Mouse (Mus musculus) 3T3-L1 (cell line): ENCODE measurements around the gene Cfap97d2.

Experiments used
- DNase-seq: peaks from one replicate; pipeline ENCODE4 v3.0.0-alpha.2; 2015; ENCODE audit warnings: low read depth, low spot score

The Cfap97d2 gene

GRCm38 (mm10) chr8:13705668-13706067, at the start of gene Cfap97d2:
Gene Cfap97d2, plus strand, starts transcription at chr8:13705889.
- DNase-seq: no peak

GRCm38 (mm10) chr8:13657479-13657878, 48.2 kb upstream of the Cfap97d2 start:
- DNase-seq: no peak

- DNase-seq: no peak
These were observed 45.4 kb upstream of the Cfap97d2 start for GRCm38 (mm10) chr8:13660323-13660722.

GRCm38 (mm10) chr8:13664711-13665210, 40.9 kb upstream of the Cfap97d2 start:
- DNase-seq: no peak

- no peak for DNase-seq
These were observed 40.2 kb upstream of the Cfap97d2 start for GRCm38 (mm10) chr8:13665538-13665937.

DNA sequence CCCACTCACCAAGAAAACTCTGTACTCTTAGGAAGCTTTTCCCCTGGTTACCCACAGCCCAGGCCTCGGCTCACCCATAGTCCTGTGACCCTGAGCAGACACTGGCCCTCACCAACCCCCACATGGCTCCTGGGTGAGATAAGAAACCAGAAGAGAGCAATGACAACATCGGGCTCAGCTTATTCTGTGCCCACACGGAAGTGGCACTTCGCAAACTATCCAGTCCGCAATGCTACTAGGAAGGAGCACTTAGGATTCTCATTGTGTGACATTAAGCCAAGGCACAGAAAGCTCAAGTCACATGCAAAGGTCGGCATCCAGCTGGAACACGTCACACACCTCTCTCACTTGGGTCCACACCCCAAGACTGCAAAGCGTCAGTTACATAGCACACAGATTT, 39.7 kb upstream of the Cfap97d2 start:
- DNase-seq: no peak

GRCm38 (mm10) chr8:13667917-13668316, 37.8 kb upstream of the Cfap97d2 start:
- DNase-seq: peak; percentile 67

GRCm38 (mm10) chr8:13668367-13668766, 37.3 kb upstream of the Cfap97d2 start:
- DNase-seq: peak; percentile 78

DNA sequence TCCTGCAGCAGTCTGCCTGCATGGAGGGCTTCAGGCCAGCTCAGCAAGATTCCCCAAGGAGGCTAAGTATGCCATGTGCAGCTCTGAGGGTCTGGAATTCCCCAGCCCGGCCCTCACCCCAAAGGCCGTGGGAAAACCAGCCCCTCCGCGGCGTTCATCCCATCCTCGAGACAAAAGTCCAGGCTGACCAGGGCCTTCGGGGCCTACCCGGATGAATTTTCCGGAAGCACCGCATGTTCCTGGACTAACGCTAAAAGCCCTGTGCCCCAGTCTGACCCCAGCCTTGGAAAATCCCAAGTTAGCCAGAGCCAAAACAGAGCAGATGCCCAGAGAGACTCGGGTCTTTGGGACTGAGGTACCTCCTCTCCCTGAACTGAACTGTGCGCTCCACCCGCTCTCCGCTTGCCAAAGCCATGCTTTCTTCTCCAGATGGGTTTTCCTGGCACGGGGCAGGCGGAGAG, 35.6 kb upstream of the Cfap97d2 start:
- DNase-seq: no peak

DNA sequence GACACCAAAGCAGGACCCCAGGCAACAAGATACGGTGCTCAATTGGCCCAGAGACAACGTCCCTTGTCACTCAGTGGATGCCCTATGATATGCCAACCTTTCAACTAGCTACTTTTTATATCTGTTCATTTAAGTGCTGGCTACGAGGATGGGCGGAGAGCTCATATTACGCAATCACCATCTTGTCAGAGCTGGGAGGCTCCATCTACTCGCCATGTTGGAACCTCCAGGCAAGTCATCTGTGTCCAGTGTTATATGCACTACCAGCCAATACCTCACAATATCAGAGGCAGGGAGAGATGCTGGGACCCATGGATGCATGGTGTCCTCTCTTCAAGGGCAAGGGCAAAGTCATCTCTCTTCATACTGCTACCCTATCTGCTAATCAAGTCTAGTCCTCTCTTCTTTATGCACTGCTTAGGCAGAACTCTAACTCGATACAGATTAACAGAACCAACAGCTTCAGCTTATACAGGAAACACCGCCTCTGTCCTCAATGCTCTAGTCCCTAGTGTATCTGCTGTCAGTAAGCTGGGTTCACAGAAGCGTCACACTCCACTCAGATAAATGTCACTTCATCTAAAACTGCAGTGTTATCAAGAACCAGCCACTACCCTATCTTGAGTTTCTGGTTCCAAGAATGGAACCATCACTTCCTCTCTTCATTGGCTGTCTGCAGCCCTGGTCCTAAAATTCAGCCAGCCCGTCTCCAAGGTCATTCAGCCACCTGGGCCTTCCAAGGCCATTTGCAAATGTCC, 34.3 kb upstream of the Cfap97d2 start:
- DNase-seq: no peak

GRCm38 (mm10) chr8:13673215-13673614, 32.5 kb upstream of the Cfap97d2 start:
- no peak for DNase-seq

GRCm38 (mm10) chr8:13674294-13675010, 31.2 kb upstream of the Cfap97d2 start:
- DNase-seq: peak; percentile 32

DNA sequence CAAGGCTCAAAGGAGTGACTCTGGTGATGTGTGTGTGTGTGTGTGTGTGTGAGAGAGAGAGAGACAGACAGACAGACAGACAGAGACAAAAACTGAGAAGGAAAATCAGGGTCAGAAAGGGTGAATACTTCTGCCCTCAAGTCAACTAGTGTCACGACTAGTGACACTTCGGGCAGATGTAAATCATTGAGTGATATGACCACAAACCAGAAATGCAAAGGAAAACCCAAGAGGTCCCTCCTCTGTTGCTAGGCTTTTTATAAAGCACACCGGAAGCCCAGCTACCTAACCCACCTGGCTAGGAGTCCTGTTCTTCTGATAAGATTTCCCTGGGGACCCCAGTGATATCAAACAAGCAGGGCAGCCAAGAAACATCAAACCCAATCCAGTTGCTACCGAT, 30.6 kb upstream of the Cfap97d2 start:
- no peak for DNase-seq

DNA sequence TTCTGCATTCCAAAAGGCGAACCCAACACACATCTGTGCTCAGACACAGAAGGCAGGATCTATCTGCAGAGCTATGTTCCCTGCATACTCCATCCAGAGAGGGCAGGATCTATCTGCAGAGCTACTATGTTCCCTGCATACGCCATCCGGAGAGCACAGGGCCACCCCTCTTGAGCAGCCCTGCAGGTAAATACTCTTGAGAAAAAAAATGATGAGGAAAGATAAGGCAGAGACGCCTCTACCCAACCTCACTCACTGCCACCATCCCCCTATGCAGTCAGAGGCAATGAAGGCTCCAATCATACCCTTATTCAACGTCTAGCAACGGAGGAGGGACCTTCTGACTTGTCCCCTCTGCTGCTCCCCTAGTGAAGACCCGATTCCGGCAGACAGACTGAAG, 30.2 kb upstream of the Cfap97d2 start:
- no peak for DNase-seq

GRCm38 (mm10) chr8:13676302-13676700, 29.4 kb upstream of the Cfap97d2 start:
- no peak for DNase-seq

GRCm38 (mm10) chr8:13676701-13677412, 28.8 kb upstream of the Cfap97d2 start:
- peak; percentile 80 for DNase-seq

DNA sequence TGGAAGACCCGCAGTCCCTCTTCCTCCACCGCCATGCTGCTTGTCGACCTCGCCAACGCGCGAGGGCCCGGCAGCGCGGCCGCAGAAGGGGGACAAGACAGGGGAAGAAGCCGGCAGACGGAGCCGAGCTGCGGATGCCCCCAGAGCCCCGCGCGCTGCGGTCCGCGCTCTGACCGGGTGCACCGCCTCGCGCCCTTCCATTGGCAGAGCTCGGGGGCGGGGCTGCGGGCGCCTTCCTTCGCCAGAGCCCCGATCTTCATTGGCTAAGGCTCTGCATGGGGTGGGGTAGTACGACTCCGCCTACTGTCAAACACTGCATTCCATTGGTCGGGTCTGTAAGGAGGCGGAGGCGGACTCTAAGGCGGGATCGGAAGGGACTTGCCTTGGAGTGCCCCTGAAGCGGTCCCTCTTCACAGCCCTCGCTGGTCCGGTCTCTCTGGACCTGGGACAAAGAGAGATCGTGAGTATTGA, 28.2 kb upstream of the Cfap97d2 start, which contains the start of gene Rasa3:
Gene Rasa3, minus strand, starts transcription at position 191 of the 471 bp plus-strand sequence.
- DNase-seq: peak; percentile 97

DNA sequence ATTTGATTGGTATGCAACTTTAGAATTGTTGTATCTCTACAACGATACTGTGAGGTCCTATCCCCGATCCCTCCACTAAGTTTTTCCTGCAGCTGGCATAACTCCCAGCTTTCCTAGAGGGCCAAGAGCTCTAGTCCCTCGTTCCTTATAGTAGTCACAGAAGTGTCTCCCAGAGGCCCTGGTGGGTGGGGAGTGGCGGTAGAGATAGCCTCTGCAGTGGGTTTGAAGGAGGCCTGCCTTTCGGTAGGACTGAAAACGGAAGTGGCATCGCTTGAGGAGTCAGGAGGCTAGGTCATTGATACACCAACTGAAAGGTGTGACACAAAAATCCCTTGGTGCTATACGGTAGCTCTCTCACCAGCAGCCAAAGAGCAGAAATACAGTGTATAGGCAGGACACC, 27.5 kb upstream of the Cfap97d2 start:
- DNase-seq: no peak

DNA sequence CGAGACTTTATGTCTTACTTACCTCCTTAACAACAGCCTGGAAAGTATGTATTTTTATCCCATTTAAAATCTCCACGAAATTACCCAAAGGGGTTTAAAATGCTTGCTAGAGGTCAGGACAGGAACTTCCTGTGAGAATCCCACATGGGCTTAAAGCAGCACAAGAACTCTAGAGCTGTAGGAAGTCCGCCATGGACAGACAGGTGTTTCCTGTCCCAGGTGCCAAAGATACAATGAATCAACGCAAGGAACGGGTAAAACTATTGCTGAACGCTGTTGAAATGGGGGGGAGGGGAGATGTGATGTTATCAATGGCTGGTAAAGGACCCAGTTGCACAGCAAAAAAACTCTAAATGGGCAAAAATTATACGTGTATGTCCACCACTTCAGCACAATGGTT, 21.6 kb upstream of the Cfap97d2 start:
- no peak for DNase-seq

DNA sequence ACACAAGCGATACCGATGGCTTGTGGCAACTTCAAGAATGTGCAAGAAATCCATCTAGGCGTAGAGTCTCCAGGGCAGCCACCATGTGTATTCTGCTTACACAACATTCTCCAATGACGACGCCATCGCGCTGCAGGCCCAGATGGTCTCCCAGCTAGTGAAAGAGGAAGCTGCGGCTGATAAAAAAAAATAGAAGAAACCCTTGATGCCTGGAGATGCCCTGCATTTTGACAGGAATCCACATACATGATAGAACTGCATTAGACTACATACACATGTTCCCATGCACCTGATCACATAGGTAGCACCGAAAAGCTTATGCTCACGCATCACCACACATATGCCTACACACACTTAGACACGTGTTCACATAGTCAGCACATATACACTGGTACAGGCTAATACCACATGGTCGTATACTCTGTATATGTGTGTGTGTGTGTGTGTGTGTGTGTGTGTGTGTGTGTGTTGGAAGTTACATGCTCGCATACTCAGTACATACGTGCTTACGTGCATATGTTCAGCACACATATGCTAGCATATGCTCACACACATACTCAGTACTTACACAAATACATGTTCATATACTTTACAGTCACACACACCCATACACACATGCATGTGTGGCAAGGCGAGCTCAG, 19.9 kb upstream of the Cfap97d2 start:
- DNase-seq: no peak

- no peak for DNase-seq
These were observed 19.3 kb upstream of the Cfap97d2 start for GRCm38 (mm10) chr8:13686426-13686825.
